Mouse (Mus musculus): ENCODE data around the gene Pbp2. TPM values are rescaled to one million over a fixed set of nuclear protein-coding genes. Genes with fewer than 3 reads are reported as not detected.

The Pbp2 gene
- polyA plus RNA-seq, 1 experiment from 2014 or later, result not detected

DNA sequence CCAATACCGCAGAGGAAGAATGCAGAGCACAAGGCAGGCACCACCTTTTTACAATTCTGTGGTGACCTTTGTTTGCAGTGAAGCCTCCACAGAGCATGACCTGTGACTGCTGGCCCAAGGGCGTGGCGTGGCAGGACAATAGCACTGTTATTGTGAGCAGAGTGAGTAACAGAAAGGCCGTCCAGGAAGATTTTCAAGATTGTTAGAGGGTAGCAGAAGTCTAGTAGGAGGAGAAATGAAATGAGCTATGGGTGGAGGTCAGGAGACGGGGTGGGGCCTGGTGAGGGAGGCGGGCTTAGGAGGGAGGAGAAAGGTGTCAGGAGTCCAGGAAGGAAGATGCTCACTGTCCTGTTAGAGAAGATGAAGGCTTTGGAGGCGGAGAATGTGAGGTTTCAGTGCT, 12.5 kb upstream of the Pbp2 start:
- no peaks in the 10 kb centered on the region for H3K9me3 ChIP-seq (ENCODE audit: control insufficient read depth, low read length)
- 0 out of 2 replicates have a peak overlapping the region, but pooled peaks have one; percentile 2 for H3K4me2 ChIP-seq (ENCODE audit: low read length)
- H3K4me1 ChIP-seq (ENCODE audit: control insufficient read depth in 2 of 2, insufficient read depth in 2 of 2, low read length in 2 of 2), result peaks cover 7 to 13% of the 10 kb centered on the region in 2 experiments; a peak in 2 of 4 replicates
- H3K4me3 ChIP-seq (ENCODE audit: control insufficient read depth in 1 of 2, insufficient read depth in 1 of 2, low read depth in 1 of 2, low read length in 2 of 2), result no peak overlapping the region
- 74% methylated on average over 7 of the region's 7 CpGs for WGBS
- no peaks in the 10 kb centered on the region for H3K36me3 ChIP-seq (ENCODE audit: control insufficient read depth, insufficient read depth, low read length)
- ATAC-seq (ENCODE audit: insufficient number of reproducible peaks, insufficient read depth, low FRiP score, low read depth), result no peak
- H3K27ac ChIP-seq (replicated peaks in 1 of 2; ENCODE audit: control insufficient read depth in 1 of 2, insufficient read depth in 1 of 2, low read depth in 2 of 2, low read length in 2 of 2), result peak overlapping the region in 1 of 2 experiments; percentile 33; a peak in 1 of 4 replicates
- no peaks in the 10 kb centered on the region for H3K27me3 ChIP-seq (ENCODE audit: control insufficient read depth, insufficient read depth, low read length)
- H3K9ac ChIP-seq (ENCODE audit: low read length), result no peak overlapping the region

GRCm38 (mm10) chr6:135319431-135319933, 9.3 kb upstream of the Pbp2 start:
- 60% methylated on average over 5 of the region's 5 CpGs for WGBS
- Histone ChIP-seq H3K4me2 (ENCODE audit: low read length) (no peak overlapping the region), H3K4me1 (ENCODE audit: control insufficient read depth in 2 of 2, insufficient read depth in 2 of 2, low read length in 2 of 2) (peaks cover 7 to 13% of the 10 kb centered on the region in 2 experiments; a peak in 2 of 4 replicates), H3K9ac (ENCODE audit: low read length) (no peak overlapping the region), H3K27me3 (ENCODE audit: control insufficient read depth, insufficient read depth, low read length) (no peaks in the 10 kb centered on the region), H3K4me3 (ENCODE audit: control insufficient read depth in 1 of 2, insufficient read depth in 1 of 2, low read depth in 1 of 2, low read length in 2 of 2) (no peak overlapping the region), H3K36me3 (ENCODE audit: control insufficient read depth, insufficient read depth, low read length) (no peaks in the 10 kb centered on the region), H3K27ac (replicated peaks in 1 of 2; ENCODE audit: control insufficient read depth in 1 of 2, insufficient read depth in 1 of 2, low read depth in 2 of 2, low read length in 2 of 2) (no peak overlapping the region), H3K9me3 (ENCODE audit: control insufficient read depth, low read length) (no peaks in the 10 kb centered on the region)
- ATAC-seq (ENCODE audit: insufficient number of reproducible peaks, insufficient read depth, low FRiP score, low read depth), result no peak

DNA sequence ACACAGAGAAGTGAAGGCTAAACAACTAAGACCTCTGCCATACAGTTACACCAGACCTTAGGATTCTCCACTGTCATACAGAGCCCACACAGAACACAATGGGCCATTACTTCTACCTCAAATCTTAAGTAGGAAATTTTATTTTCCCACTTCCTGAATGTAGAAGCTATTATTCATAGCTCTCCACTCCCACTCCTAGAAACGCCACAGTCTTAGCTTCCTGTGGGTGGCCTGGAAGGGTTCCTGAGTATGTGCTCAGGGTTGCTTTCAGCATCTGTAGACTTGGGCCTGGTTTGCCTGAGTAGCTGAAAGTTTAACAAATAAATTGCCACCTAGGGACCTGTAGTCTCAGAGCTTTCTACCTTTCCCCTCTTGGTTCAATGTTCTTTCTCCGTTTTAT, 5.9 kb upstream of the Pbp2 start:
- Histone ChIP-seq H3K27ac (replicated peaks in 1 of 2; ENCODE audit: control insufficient read depth in 1 of 2, insufficient read depth in 1 of 2, low read depth in 2 of 2, low read length in 2 of 2) (no peak overlapping the region), H3K36me3 (ENCODE audit: control insufficient read depth, insufficient read depth, low read length) (no peaks in the 10 kb centered on the region), H3K4me1 (ENCODE audit: control insufficient read depth in 2 of 2, insufficient read depth in 2 of 2, low read length in 2 of 2) (peaks cover 0 to 4% of the 10 kb centered on the region in 2 experiments; a peak in 1 of 4 replicates), H3K9ac (ENCODE audit: low read length) (no peak overlapping the region), H3K27me3 (ENCODE audit: control insufficient read depth, insufficient read depth, low read length) (no peaks in the 10 kb centered on the region), H3K9me3 (ENCODE audit: control insufficient read depth, low read length) (no peaks in the 10 kb centered on the region), H3K4me3 (ENCODE audit: control insufficient read depth in 1 of 2, insufficient read depth in 1 of 2, low read depth in 1 of 2, low read length in 2 of 2) (no peak overlapping the region), H3K4me2 (ENCODE audit: low read length) (no peak overlapping the region)
- 78% methylated on average over 2 of the region's 2 CpGs for whole genome bisulfite sequencing
- no peak for ATAC-seq (ENCODE audit: insufficient number of reproducible peaks, insufficient read depth, low FRiP score, low read depth)

GRCm38 (mm10) chr6:135313981-135314380, 3.8 kb upstream of the Pbp2 start:
- no peak overlapping the region for H3K4me3 ChIP-seq (ENCODE audit: control insufficient read depth in 1 of 2, insufficient read depth in 1 of 2, low read depth in 1 of 2, low read length in 2 of 2)
- no peak overlapping the region for H3K9ac ChIP-seq (ENCODE audit: low read length)
- no peak overlapping the region for H3K4me2 ChIP-seq (ENCODE audit: low read length)
- no peaks in the 10 kb centered on the region for H3K27me3 ChIP-seq (ENCODE audit: control insufficient read depth, insufficient read depth, low read length)
- WGBS, result 55% methylated on average over 9 of the region's 9 CpGs
- ATAC-seq (ENCODE audit: insufficient number of reproducible peaks, insufficient read depth, low FRiP score, low read depth), result no peak
- no peaks in the 10 kb centered on the region for H3K36me3 ChIP-seq (ENCODE audit: control insufficient read depth, insufficient read depth, low read length)
- H3K4me1 ChIP-seq (ENCODE audit: control insufficient read depth in 2 of 2, insufficient read depth in 2 of 2, low read length in 2 of 2), result peaks cover 0 to 4% of the 10 kb centered on the region in 2 experiments; a peak in 1 of 4 replicates
- H3K27ac ChIP-seq (replicated peaks in 1 of 2; ENCODE audit: control insufficient read depth in 1 of 2, insufficient read depth in 1 of 2, low read depth in 2 of 2, low read length in 2 of 2), result no peak overlapping the region
- H3K9me3 ChIP-seq (ENCODE audit: control insufficient read depth, low read length), result no peaks in the 10 kb centered on the region

DNA sequence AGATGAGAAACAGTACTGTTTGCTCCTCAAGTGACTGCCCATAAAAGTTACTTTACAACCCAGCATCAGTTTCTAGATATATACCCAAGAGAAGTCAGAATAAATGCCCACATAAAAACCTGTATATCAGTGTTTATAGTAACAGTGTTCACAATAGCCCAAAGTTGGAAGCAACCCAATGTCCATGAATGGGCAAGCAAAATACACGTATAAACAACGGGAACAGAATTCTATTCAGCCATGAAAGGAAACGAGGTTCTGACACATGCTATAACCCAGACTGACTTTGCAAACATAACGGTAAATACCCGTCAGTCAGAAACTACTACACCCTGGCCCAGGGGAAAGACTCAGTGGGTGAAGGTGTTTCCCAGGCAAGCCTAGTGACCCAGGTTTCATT, 1.8 kb upstream of the Pbp2 start:
- Histone ChIP-seq H3K27me3 (ENCODE audit: control insufficient read depth, insufficient read depth, low read length) (no peaks in the 10 kb centered on the region), H3K27ac (replicated peaks in 1 of 2; ENCODE audit: control insufficient read depth in 1 of 2, insufficient read depth in 1 of 2, low read depth in 2 of 2, low read length in 2 of 2) (no peak overlapping the region), H3K9me3 (ENCODE audit: control insufficient read depth, low read length) (no peaks in the 10 kb centered on the region), H3K4me3 (ENCODE audit: control insufficient read depth in 1 of 2, insufficient read depth in 1 of 2, low read depth in 1 of 2, low read length in 2 of 2) (no peak overlapping the region), H3K4me2 (ENCODE audit: low read length) (no peak overlapping the region), H3K36me3 (ENCODE audit: control insufficient read depth, insufficient read depth, low read length) (no peaks in the 10 kb centered on the region), H3K4me1 (ENCODE audit: control insufficient read depth in 2 of 2, insufficient read depth in 2 of 2, low read length in 2 of 2) (peaks cover 0 to 4% of the 10 kb centered on the region in 2 experiments; a peak in 1 of 4 replicates), H3K9ac (ENCODE audit: low read length) (no peak overlapping the region)
- 62% methylated on average over 5 of the region's 5 CpGs for WGBS
- no peak for ATAC-seq (ENCODE audit: insufficient number of reproducible peaks, insufficient read depth, low FRiP score, low read depth)

GRCm38 (mm10) chr6:135304576-135305260, 5.5 kb downstream of the Pbp2 start:
- Histone ChIP-seq H3K27ac (replicated peaks in 1 of 2; ENCODE audit: control insufficient read depth in 1 of 2, insufficient read depth in 1 of 2, low read depth in 2 of 2, low read length in 2 of 2) (no peak overlapping the region), H3K4me1 (ENCODE audit: control insufficient read depth in 2 of 2, insufficient read depth in 2 of 2, low read length in 2 of 2) (peaks cover 8 to 10% of the 10 kb centered on the region in 2 experiments; a peak in 3 of 4 replicates), H3K36me3 (ENCODE audit: control insufficient read depth, insufficient read depth, low read length) (no peaks in the 10 kb centered on the region), H3K27me3 (ENCODE audit: control insufficient read depth, insufficient read depth, low read length) (no peaks in the 10 kb centered on the region), H3K9me3 (ENCODE audit: control insufficient read depth, low read length) (no peaks in the 10 kb centered on the region), H3K4me3 (ENCODE audit: control insufficient read depth in 1 of 2, insufficient read depth in 1 of 2, low read depth in 1 of 2, low read length in 2 of 2) (no peak overlapping the region), H3K4me2 (ENCODE audit: low read length) (no peak overlapping the region), H3K9ac (ENCODE audit: low read length) (no peak overlapping the region)
- 35% methylated on average over 7 of the region's 7 CpGs for WGBS
- no peak for ATAC-seq (ENCODE audit: insufficient number of reproducible peaks, insufficient read depth, low FRiP score, low read depth)

- no peak overlapping the region for H3K4me3 ChIP-seq (ENCODE audit: control insufficient read depth in 1 of 2, insufficient read depth in 1 of 2, low read depth in 1 of 2, low read length in 2 of 2)
- 34% methylated on average over 10 of the region's 10 CpGs for WGBS
- no peak overlapping the region for H3K27ac ChIP-seq (replicated peaks in 1 of 2; ENCODE audit: control insufficient read depth in 1 of 2, insufficient read depth in 1 of 2, low read depth in 2 of 2, low read length in 2 of 2)
- H3K4me2 ChIP-seq (ENCODE audit: low read length), result no peak overlapping the region
- ATAC-seq (ENCODE audit: insufficient number of reproducible peaks, insufficient read depth, low FRiP score, low read depth), result no peak
- no peaks in the 10 kb centered on the region for H3K27me3 ChIP-seq (ENCODE audit: control insufficient read depth, insufficient read depth, low read length)
- H3K4me1 ChIP-seq (ENCODE audit: control insufficient read depth in 2 of 2, insufficient read depth in 2 of 2, low read length in 2 of 2), result peaks cover 8 to 10% of the 10 kb centered on the region in 2 experiments; a peak in 3 of 4 replicates
- no peaks in the 10 kb centered on the region for H3K36me3 ChIP-seq (ENCODE audit: control insufficient read depth, insufficient read depth, low read length)
- no peaks in the 10 kb centered on the region for H3K9me3 ChIP-seq (ENCODE audit: control insufficient read depth, low read length)
- H3K9ac ChIP-seq (ENCODE audit: low read length), result no peak overlapping the region
Observed at GRCm38 (mm10) chr6:135302421-135303125, 7.6 kb downstream of the Pbp2 start.
